Mouse (Mus musculus): ENCODE measurements around the gene Vmn2r6. TPM values are rescaled to one million over a fixed set of nuclear protein-coding genes. Genes with fewer than 3 reads are reported as not detected.

Vmn2r6 gene
- total RNA-seq (2023) = not detected in 4 replicates

GRCm38 (mm10) chr3:64565730-64566129 lies at the start of gene Vmn2r6:
Gene Vmn2r6, minus strand, starts transcription at chr3:64565830.

DNA sequence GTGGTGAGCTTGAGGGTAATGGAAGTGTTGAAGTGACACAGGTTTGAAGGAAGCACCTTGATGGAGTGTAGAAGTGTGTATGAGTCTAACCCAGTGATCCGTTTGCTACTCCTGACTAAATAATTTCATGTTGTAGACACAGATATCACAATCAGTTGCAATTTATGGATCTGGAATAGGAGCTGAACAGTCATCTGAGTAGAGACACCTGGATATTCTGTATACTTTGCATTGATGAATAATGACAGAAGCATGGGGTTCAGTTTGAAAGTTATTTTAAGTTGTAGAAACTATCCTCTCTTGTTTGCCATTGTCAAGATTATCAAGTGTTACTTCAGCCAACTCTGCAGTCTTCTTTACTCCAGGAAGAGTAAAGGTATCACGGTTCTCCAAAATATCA lies 55.9 kb downstream of the Vmn2r6 start, which contains the start of gene Vmn2r5:
Vmn2r5 (minus strand) TSS at position 101 of the 400 bp plus-strand sequence.

Other genes starting within 250 kb of the Vmn2r6 start
- gene Vmn2r4, start 150.5 kb downstream of the Vmn2r6 start, total RNA-seq (2023) = not detected in 4 replicates
- not detected in 4 replicates for gene Vmn2r5, start 56.0 kb downstream of the Vmn2r6 start, total RNA-seq (2023)

Measured in B cell, adult 62 days (primary cell).